Mouse (Mus musculus) urinary bladder, postnatal 36 days (tissue): ENCODE results near the gene Chst8.

Experiments
- DNase-seq, 2 experiments: peaks; one replicate each; pipeline ENCODE4 v3.0.0; 2022; ENCODE audit warnings: low spot score in 2 of 2, mixed read lengths in 1 of 2

Gene Chst8

GRCm38 (mm10) chr7:34630211-34631085 lies 182.1 kb downstream of the Chst8 start:
- DNase-seq: peak; percentile 81 to 89

DNA sequence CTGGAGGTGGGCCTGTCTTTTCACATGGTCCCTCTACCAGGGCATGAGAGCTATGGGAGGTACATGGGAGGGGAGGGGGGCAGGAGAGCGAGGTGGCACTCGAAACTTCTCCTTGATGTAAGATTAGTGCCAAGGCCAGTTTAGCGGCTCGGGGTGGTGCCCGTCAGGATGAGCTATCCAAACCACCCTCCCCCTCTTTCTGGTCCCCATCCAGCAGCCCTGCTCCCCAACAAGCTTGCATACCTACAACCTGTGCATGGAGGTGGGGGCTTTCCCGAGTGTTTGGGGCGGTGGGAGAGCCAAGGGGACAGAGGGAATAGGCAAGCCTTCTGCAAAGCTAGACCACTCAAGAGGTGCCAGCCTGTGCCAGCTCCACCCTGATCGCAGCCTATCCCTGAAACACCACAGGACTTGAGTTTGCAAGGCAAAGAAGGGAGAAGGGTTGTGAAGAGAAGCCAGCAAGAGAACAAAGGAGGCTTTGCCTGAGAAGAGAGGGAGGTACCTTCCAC lies 182.8 kb downstream of the Chst8 start:
- DNase-seq: peak in 1 of 2 experiments; percentile 18
